Mouse (Mus musculus): Measurements from ENCODE around the gene 4930415L06Rik. TPM values are rescaled to one million over a fixed set of nuclear protein-coding genes. Genes with fewer than 3 reads are reported as not detected.

4930415L06Rik gene
- not detected for polyA plus RNA-seq (2015; fragmentation: Illumina TruSeq; extraction: RNeasy Lipid Tissue Mini Kit (QIAGEN cat#74804); ENCODE audit: low read depth, low replicate concordance)

DNA sequence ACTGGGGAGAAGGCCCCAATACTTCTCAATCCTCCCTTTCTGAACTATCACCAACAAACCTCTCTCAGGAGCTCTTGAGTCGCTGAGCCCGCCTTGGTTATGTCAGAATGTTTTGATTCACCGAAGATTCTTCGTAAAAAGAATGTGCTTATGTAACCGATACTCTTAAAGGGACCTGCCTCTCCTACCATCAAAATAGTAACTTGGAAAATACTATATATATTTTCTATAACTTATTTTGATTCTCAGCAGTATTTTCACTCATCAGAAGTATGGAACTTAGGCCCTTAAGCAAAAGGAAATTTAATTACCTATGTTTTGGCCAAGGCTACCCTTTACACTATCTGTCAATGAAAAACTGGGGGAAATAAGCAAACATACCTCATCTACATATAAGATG, at the start of gene 4930415L06Rik:
Gene 4930415L06Rik (minus strand): TSS at position 101 of the 400 bp plus-strand sequence.

Other genes starting within 250 kb of the 4930415L06Rik start
- not detected for gene 4932429P05Rik, start 180.6 kb downstream of the 4930415L06Rik start, polyA plus RNA-seq (2015; fragmentation: Illumina TruSeq; extraction: RNeasy Lipid Tissue Mini Kit (QIAGEN cat#74804); ENCODE audit: low read depth, low replicate concordance)

Data from brain, adult 10 weeks (tissue).